Mouse (Mus musculus): ENCODE data around the gene Fam168b.

DNA sequence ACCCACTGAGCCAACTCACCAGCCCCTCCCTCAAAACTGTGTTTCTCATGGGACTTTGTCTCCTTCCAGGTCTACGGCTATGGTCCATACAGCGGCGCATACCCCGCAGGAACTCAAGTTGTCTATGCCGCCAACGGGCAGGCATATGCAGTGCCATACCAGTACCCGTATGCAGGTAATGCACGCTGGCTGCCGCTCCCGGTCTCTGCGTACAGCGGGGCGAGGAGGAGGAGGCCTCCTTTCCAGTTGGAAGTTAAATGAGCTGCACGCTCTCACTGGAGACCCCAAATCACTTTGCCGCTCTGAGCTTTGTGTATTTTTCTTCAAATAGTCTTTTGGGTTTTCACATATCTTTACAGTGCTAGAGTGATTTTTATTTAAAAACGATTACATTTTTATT is 26.4 kb upstream of the Fam168b start:
- no peak for TF ChIP-seq CTCF (IDR thresholded peaks at IDR 0.05; ENCODE audit: insufficient read depth, low read length)
- TF ChIP-seq POLR2A (IDR thresholded peaks at IDR 0.05; ENCODE audit: borderline replicate concordance, extremely low read depth, low read depth, low read length): no peak

Data from lung, adult 2 months (tissue).